Mouse (Mus musculus) MEL-GATA-1-ER (cell line): Measurements from ENCODE around the gene Gm9817.
"Not testable (repeated sequence)": the region's sequence is repeated elsewhere in the genome, so short reads cannot be mapped to it uniquely, and the experiment has no call there.

ENCODE experiments used
- DNase-seq: peaks from one replicate; pipeline ENCODE4 v3.0.0-alpha.2; 2012; ENCODE audit warnings: low read depth; ENCODE audit errors: extremely low read depth

Gm9817 gene

GRCm38 (mm10) chr13:45078392-45078791 lies at the start of gene Gm9817:
Gene Gm9817 (plus strand): TSS chr13:45078692.
- DNase-seq = not testable (repeated sequence)

- DNase-seq = no peak
Observed at GRCm38 (mm10) chr13:45029791-45030190, 48.7 kb upstream of the Gm9817 start.

GRCm38 (mm10) chr13:45030830-45031229 lies 47.7 kb upstream of the Gm9817 start:
- DNase-seq = peak; percentile 82

GRCm38 (mm10) chr13:45031314-45031713 lies 47.2 kb upstream of the Gm9817 start:
- peak; percentile 11 for DNase-seq

DNA sequence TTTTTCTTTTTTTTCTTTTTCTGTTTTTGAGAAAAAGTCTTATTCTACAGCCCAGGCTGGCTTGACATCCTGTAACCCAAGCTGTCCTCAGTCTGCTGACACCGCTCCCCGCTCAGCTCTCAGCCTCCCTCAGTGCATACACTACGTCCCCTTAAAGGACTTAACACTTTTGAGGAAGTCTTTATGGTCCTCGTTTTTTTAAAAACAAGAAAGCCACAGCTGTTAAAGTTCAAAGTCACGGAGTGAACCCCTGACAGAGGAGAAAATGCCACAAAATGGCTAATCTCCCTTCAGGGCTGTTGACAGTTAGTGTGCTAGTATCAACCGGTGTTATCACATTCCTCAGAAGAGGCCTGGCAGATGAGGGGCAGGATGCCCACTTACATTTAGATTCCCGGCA lies 46.7 kb upstream of the Gm9817 start:
- DNase-seq = peak; percentile 46

DNA sequence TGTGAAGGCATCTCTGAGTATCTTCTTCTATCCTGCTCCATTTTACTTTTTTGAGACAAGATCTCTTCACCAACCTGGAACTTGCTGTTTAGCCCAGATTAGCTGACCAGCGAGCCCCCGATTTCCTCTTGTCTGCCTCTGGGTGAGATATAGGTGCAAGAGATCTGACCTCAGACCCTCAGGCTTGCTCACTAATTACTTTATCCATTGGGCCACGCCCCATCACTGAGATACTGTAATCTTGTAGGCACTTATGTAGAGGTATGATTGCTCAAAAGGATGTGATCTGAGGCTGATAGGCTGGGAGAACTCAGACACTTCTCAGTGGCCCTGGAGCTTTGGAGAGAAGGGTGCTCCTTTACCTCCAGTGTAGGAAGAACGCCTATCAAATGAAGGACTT lies 46.0 kb upstream of the Gm9817 start:
- no peak for DNase-seq

DNA sequence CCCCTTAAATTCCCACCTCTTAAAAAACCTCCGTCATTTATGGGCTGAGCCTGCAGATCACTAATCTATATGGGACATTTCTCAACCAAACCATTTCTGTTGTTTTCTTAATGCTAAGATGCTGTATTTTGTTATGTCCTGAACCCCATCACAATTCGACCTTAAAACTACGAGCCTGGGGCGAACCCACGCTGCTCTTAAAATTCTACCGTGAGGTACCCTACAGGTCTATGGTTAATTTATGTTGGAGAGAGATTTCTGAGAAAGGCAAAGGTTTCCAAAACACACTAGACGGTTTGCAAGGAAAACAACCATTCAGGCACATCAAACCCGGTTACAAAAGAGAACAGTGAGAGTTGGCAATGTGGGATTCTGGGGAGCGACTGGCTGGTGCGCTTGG lies 45.1 kb upstream of the Gm9817 start:
- DNase-seq = no peak

GRCm38 (mm10) chr13:45034759-45035158 lies 43.7 kb upstream of the Gm9817 start:
- DNase-seq = no peak

DNA sequence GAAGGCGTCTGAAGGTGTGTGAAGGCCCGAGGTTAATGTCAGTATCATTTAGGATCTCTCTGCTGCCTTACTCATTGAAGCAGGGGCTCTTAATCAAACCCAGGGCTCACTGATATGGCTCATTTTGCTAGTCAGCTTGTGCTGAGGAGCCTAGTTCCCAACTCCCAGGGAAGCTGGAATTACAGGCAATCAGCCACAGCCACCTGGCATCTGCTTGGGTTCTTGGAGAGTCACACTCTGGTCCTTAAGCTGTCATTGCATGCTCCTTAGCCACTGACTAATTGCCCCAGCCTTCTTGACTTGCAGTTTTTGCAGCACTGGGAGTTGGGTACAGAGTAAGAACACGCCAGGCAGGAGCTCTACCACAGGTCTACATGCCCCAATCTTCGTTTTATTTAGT lies 42.1 kb upstream of the Gm9817 start:
- no peak for DNase-seq

- no peak for DNase-seq
Observed at GRCm38 (mm10) chr13:45040195-45040594, 38.3 kb upstream of the Gm9817 start.

- DNase-seq = no peak
Observed at GRCm38 (mm10) chr13:45040741-45041140, 37.8 kb upstream of the Gm9817 start.

- DNase-seq = no peak
Observed at GRCm38 (mm10) chr13:45043466-45043865, 35.0 kb upstream of the Gm9817 start.

- no peak for DNase-seq
Observed at GRCm38 (mm10) chr13:45049261-45050020, 29.1 kb upstream of the Gm9817 start.

GRCm38 (mm10) chr13:45052805-45053204 lies 25.7 kb upstream of the Gm9817 start:
- DNase-seq = no peak

GRCm38 (mm10) chr13:45053843-45054242 lies 24.6 kb upstream of the Gm9817 start:
- DNase-seq = no peak

GRCm38 (mm10) chr13:45059206-45059605 lies 19.3 kb upstream of the Gm9817 start:
- no peak for DNase-seq

GRCm38 (mm10) chr13:45063146-45063545 lies 15.3 kb upstream of the Gm9817 start:
- DNase-seq = no peak

DNA sequence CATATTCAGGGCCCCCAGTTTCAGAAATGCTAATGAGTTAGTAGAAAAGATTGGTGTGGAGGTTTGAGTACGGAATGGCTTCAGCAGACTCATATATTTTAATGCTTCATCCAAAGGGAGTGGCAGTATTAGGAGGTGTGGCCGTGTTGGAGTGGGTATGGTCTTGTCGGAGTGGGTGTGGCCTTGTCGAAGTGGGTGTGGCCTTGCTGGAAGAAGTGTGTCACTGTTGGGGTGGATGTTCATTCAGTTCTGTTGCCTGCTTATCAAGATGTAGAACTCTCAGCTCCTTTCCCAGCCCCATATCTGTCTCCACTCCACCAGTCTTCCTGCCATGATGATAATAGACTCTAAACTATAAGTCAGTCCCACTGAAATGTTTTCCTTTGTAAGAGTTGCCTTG lies 13.5 kb upstream of the Gm9817 start:
- DNase-seq = no peak

- no peak for DNase-seq
Observed at GRCm38 (mm10) chr13:45070366-45070765, 8.1 kb upstream of the Gm9817 start.

DNA sequence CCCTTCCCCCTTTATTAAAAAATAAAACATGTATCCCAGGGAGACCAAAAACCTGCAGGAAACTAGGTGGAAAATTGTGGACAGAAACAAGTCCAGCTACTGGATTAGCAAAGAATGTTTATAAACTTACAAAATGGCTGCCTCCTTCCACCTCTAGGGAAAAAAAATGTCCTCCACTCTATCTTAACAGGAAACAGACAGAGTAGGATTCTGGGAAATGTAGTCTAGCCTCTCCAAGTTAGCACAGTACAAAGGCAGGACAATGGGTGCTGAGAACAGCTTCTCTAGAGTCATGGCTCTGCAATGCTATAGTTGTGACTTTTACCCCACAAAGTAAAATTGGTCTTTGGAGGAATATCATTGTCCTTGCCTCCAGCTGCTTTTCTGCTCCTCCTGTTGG lies 3.5 kb upstream of the Gm9817 start:
- DNase-seq = peak; percentile 16

DNA sequence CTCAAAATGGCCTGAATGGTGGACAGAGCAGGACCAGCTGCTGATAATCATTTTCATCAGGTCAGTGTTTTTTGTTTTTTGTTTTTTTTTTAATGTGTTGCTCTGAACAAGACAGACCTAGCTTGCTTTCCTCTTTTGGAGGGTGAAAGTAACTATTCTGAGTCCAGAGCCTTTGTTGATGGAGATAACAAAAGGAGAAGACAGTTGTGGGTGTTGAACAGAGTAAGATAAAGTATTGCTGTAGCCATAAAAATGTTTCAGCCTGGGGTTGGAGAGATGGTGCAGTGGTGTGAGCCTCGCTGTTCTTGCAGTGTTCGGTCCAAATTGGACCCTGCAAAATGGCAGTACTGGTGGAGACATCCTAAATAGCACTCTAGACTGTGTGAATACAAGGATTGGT lies 2.8 kb upstream of the Gm9817 start:
- peak; percentile 10 for DNase-seq

- DNase-seq = no peak
Observed at GRCm38 (mm10) chr13:45080771-45081170, 2.3 kb downstream of the Gm9817 start.

- no peak for DNase-seq
Observed at GRCm38 (mm10) chr13:45083696-45084095, 5.2 kb downstream of the Gm9817 start.
